Mouse (Mus musculus): ENCODE results near the gene Lypd3.

- peak; percentile 91 for TF ChIP-seq CTCF (IDR thresholded peaks at IDR 0.05; ENCODE audit: control insufficient read depth, insufficient read depth, insufficient replicate concordance, low read depth, low read length)
- no peak for TF ChIP-seq POLR2A (IDR thresholded peaks at IDR 0.05; ENCODE audit: control insufficient read depth, low read depth, low read length)
Measured at GRCm38 (mm10) chr7:24662575-24662974, 26.2 kb downstream of the Lypd3 start.
